Mouse (Mus musculus) neural tube, postnatal 0 days (tissue): ENCODE measurements around the gene Tgif2. TPM values are rescaled to one million over a fixed set of nuclear protein-coding genes. Genes with fewer than 3 reads are reported as not detected.

Experiments
- polyA plus RNA-seq: library from polyadenylated mRNA; unstranded; fragments of >200 nt; fragmentation: Nextera tagmentation; extraction: Ambion mirVana; gene quantifications from 2 replicates; pipeline ENCODE4 v1.2.1, GENCODE M21; 2015

The Tgif2 gene
- polyA plus RNA-seq, result 7.1 and 8.3 TPM in 2 replicates

DNA sequence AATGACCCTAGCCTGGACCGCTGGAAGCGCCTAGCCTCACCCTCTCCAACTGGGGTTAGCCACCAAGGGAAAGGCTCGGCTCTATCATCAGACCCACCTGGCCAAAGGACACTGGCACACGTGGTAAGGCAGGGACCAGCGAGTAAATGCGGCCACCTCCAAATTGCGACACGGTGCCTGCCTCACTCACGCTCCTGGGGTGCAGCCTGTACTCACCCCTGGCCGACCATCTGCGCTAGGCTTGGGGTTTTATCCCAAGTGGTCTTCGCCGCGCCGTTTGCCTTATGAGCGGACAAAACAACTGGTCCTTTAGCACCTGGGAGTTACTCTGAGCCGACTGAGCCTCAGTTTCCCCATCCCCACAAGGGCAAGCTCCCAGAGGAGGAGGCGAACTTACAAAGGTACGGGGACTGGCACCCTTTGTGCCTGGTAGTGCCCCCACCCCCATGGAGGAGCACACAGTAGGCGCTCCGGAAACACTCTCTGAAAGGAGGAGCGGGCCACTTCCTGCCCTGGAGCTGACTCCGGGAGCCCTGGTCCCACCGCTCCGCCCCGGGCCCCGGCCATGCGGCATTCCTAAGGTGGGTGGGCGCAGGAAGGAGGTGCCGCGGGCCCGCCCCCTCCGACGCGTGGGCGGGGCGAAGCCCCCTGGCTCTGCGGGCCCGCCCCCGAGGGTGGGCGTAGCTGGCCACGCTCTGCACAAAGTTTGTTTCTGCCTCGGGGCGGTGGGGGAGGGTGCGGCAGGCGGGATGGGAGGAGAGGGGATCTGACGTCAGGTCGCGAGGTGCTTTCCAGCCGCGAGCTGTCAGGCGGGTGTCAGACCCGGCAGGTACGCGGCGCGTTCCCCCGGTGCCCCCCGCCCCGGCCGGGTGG is at the start of gene Tgif2:
Gene Tgif2 (plus strand): TSS at position 689 of the 873 bp plus-strand sequence.

DNA sequence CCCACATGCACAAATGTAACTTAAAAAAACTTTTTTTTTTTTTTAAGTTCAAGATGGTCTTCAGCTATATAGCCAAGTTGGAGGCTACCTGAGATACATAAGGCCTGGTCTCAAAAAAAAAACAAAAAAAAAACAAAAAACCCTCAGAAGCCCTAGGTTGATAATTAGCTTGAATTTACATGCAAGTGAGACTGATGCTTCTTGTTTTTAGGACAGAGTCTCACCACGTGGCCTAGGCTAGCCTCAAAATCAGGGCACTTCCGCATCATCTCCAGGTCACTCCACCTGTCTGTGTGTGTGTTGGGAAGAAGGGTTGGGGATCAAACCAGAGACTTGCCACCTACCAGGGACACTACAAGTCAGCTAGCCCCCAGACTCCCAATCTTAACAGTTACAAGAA is 18.0 kb downstream of the Tgif2 start, which contains the start of gene 4930518I15Rik:
Gene 4930518I15Rik (minus strand): TSS at position 112 of the 400 bp plus-strand sequence.

DNA sequence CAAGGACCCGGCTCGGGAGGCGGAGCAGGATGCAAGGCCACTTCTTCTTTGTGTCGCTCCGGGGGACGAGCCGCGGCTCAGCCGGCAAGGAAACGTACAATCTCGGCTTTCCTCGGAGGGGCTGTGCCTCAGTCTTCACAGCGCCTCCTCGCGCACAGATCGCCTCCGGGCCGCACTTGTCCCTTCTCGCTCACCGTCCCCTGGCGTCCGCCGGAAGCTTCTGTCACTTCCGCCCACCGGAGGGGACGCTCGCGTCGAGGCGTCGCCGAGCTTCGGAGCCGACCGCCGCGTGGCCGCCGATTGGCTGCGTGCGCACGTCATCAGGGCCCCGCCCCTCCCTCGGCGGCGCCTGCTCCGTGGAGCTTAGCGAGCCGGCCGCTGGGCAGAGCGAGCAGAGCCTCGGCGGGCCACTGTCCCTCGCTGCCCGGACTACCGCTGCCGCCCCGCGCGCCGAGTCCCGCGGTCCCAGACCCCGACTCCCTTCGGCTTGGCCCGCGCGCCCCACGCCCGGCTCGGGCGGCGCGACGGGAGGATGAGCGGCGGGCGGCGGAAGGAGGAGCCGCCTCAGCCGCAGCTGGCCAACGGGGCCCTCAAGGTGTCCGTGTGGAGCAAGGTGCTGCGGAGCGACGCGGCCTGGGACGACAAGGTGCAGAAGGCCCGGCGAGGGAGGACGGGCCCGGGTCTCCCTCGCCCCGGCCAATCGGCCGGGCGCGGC is 23.1 kb downstream of the Tgif2 start, which contains the start of gene Rab5if:
Gene Rab5if (plus strand): TSS at position 357 of the 715 bp plus-strand sequence.

DNA sequence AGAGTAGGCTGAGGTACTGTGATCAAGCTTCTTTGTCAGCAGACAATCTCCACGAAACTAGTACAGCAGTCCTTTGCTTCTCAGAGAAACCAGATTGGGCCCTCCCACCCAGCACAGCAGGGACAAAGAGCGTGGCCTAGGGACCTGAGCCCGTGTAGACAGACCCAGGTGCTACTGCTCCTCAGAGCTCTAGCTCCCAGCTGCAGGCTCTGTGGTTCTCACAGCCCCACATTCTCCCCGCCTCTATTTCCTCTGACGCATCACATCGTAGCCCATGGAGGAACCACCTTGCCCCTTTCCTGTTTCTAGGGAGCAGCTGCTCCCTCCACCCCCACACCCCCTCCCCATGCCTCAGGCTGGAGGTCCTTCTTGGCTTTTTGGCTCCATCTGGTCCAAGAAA is 47.2 kb downstream of the Tgif2 start, which contains the start of gene Sla2:
Gene Sla2 (minus strand): TSS at position 176 of the 400 bp plus-strand sequence.

Other genes starting within 250 kb of the Tgif2 start
- gene Dlgap4, start 226.3 kb upstream of the Tgif2 start, polyA plus RNA-seq, result 135 and 145 TPM in 2 replicates
- gene Myl9, start 64.6 kb upstream of the Tgif2 start, polyA plus RNA-seq, result 45.9 and 51.4 TPM in 2 replicates
- gene 4930518I15Rik, start 17.9 kb downstream of the Tgif2 start, polyA plus RNA-seq, result 5.1 and 6.1 TPM in 2 replicates
- gene Rab5if, start 23.1 kb downstream of the Tgif2 start, polyA plus RNA-seq, result 158 and 189 TPM in 2 replicates
- gene Sla2, start 47.2 kb downstream of the Tgif2 start, polyA plus RNA-seq, result 0.08 and 0.20 TPM in 2 replicates
- gene Ndrg3, start 152.0 kb downstream of the Tgif2 start, polyA plus RNA-seq, result 180 and 188 TPM in 2 replicates
- gene Dsn1, start 167.1 kb downstream of the Tgif2 start, polyA plus RNA-seq, result 6.7 TPM in 2 replicates
- gene Soga1, start 239.2 kb downstream of the Tgif2 start, polyA plus RNA-seq, result 3.2 and 4.2 TPM in 2 replicates
- gene Tldc2, start 247.0 kb downstream of the Tgif2 start, polyA plus RNA-seq, result 0.36 and 0.41 TPM in 2 replicates